Mouse (Mus musculus): ENCODE data around the gene Mapkapk2. TPM values are rescaled to one million over a fixed set of nuclear protein-coding genes. Genes with fewer than 3 reads are reported as not detected.
"Not testable (repeated sequence)": the region's sequence is repeated elsewhere in the genome, so short reads cannot be mapped to it uniquely, and the experiment has no call there.

Mapkapk2 gene
- polyA plus RNA-seq, 1 experiment from 2014 or later, result 35.9 TPM

DNA sequence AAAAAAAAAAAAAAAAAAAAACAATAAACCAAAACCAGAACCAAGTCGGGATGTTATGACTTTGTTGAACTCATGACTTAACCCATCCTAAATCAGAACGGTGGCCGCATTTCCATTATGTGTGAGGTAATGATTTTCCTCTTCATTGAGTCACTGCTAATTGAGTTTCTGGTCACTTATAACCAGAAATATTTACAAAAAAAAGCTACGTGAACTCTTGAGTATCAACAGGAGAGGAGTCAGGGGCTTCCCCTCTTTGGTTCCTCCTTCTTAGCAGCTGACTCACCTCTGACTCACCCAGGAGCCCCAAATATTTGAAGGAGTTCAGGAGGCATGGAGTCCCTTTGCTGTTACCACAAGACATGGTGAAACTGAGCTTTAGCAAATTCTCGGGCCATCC lies 59.6 kb downstream of the Mapkapk2 start:
- H3K4me1 ChIP-seq (replicated peaks; ENCODE audit: control insufficient read depth, insufficient read depth, low read length), result no peaks in the 10 kb centered on the region
- H3K27ac ChIP-seq (ENCODE audit: low read depth, low read length), result no peak overlapping the region
- no peaks in the 10 kb centered on the region for H3K36me3 ChIP-seq (ENCODE audit: control insufficient read depth, insufficient read depth)
- TF ChIP-seq CTCF (IDR thresholded peaks at IDR 0.05; ENCODE audit: low read depth), result no peak
- H3K27me3 ChIP-seq (replicated peaks; ENCODE audit: control insufficient read depth, insufficient read depth, low read length), result no peaks in the 10 kb centered on the region
- ATAC-seq, result no peak
- H3K9ac ChIP-seq (ENCODE audit: low read depth, low read length), result no peak overlapping the region
- WGBS, result 94% methylated on average over 5 of the region's 5 CpGs
- H3K9me3 ChIP-seq (ENCODE audit: control insufficient read depth), result 0 out of 2 replicates have a peak, but pooled peaks cover 4% of the 10 kb centered on the region
- H3K4me2 ChIP-seq (replicated peaks; ENCODE audit: low read depth), result no peak overlapping the region
- H3K4me3 ChIP-seq (ENCODE audit: low read depth, low read length), result no peak overlapping the region

DNA sequence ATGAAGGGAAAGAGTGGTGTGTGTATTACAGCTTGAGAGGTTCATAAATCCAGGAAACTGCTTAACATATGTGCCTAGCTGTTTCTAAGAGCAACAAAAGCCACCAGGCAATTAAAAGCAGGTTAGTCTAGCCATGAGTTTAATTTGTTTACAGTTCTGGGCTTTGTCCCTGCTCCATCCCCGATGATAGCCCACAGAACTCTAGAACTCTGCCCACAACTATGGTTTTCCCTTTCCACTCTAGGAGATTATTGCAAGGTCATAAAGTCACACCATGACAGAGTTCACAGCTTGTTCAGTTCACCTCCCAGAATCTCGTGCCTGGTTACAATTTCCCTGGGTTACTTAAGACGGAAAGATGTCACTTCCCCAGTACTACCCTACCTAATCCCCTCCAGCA lies 66.4 kb downstream of the Mapkapk2 start:
- H3K9ac ChIP-seq (ENCODE audit: low read depth, low read length), result no peak overlapping the region
- no peaks in the 10 kb centered on the region for H3K36me3 ChIP-seq (ENCODE audit: control insufficient read depth, insufficient read depth)
- H3K4me3 ChIP-seq (ENCODE audit: low read depth, low read length), result no peak overlapping the region
- H3K4me1 ChIP-seq (replicated peaks; ENCODE audit: control insufficient read depth, insufficient read depth, low read length), result no peaks in the 10 kb centered on the region
- WGBS, result 14% methylated on average over 3 of the region's 3 CpGs
- H3K9me3 ChIP-seq (ENCODE audit: control insufficient read depth), result no peaks in the 10 kb centered on the region
- no peak overlapping the region for H3K4me2 ChIP-seq (replicated peaks; ENCODE audit: low read depth)
- H3K27me3 ChIP-seq (replicated peaks; ENCODE audit: control insufficient read depth, insufficient read depth, low read length), result no peaks in the 10 kb centered on the region
- no peak for ATAC-seq
- no peak overlapping the region for H3K27ac ChIP-seq (ENCODE audit: low read depth, low read length)
- no peak for TF ChIP-seq CTCF (IDR thresholded peaks at IDR 0.05; ENCODE audit: low read depth)

DNA sequence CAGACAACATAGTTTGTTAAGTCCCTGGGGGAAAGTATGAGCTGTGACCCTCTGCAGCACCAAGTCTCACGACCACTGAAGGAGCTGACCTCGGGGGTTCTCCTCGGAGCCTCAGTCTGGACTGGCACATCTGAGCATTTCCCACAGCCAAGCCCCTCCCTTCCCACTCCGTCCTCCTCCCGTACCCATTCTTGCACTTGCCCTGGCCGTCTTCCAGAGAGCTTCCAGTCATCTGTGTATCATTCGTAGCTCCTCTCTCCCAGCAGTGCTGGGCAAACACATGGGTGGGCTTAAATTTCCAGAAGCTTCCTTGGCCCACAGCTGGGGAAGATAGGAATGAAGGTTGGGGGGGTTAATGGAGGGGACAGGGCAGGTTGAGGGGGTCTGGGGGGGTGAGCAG lies 67.4 kb downstream of the Mapkapk2 start:
- Histone ChIP-seq H3K9ac (ENCODE audit: low read depth, low read length) (no peak overlapping the region), H3K4me2 (replicated peaks; ENCODE audit: low read depth) (no peak overlapping the region), H3K9me3 (ENCODE audit: control insufficient read depth) (no peaks in the 10 kb centered on the region), H3K27me3 (replicated peaks; ENCODE audit: control insufficient read depth, insufficient read depth, low read length) (no peaks in the 10 kb centered on the region), H3K27ac (ENCODE audit: low read depth, low read length) (no peak overlapping the region), H3K4me1 (replicated peaks; ENCODE audit: control insufficient read depth, insufficient read depth, low read length) (no peaks in the 10 kb centered on the region), H3K4me3 (ENCODE audit: low read depth, low read length) (no peak overlapping the region), H3K36me3 (ENCODE audit: control insufficient read depth, insufficient read depth) (no peaks in the 10 kb centered on the region)
- WGBS, result 46% methylated on average over 7 of the region's 7 CpGs
- ATAC-seq, result no peak
- TF ChIP-seq CTCF (IDR thresholded peaks at IDR 0.05; ENCODE audit: low read depth), result no peak

DNA sequence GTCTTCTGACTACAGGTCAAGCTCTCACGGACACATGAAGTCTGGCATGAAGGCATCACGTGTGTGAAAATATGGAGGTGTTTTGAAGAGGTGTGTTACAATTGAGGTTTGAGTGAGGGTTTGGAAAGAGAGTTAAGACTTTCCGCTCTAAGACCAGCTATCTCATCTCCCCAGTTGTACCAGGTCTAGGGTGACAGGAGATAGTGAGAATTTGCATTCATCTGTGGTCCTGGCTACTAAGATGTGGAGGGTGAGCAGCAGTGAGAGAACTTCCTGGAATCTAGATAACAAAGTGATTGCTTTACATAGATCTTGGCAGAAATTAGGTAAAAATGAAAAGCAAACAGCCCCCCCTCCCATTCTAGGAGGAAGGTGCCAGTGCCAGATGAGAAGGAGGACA lies 68.4 kb downstream of the Mapkapk2 start:
- WGBS, result 92% methylated on average over 3 of the region's 3 CpGs
- Histone ChIP-seq H3K27ac (ENCODE audit: low read depth, low read length) (no peak overlapping the region), H3K27me3 (replicated peaks; ENCODE audit: control insufficient read depth, insufficient read depth, low read length) (no peaks in the 10 kb centered on the region), H3K9ac (ENCODE audit: low read depth, low read length) (no peak overlapping the region), H3K36me3 (ENCODE audit: control insufficient read depth, insufficient read depth) (no peaks in the 10 kb centered on the region), H3K4me3 (ENCODE audit: low read depth, low read length) (no peak overlapping the region), H3K4me1 (replicated peaks; ENCODE audit: control insufficient read depth, insufficient read depth, low read length) (no peaks in the 10 kb centered on the region), H3K9me3 (ENCODE audit: control insufficient read depth) (no peaks in the 10 kb centered on the region), H3K4me2 (replicated peaks; ENCODE audit: low read depth) (no peak overlapping the region)
- TF ChIP-seq CTCF (IDR thresholded peaks at IDR 0.05; ENCODE audit: low read depth), result no peak
- no peak for ATAC-seq

DNA sequence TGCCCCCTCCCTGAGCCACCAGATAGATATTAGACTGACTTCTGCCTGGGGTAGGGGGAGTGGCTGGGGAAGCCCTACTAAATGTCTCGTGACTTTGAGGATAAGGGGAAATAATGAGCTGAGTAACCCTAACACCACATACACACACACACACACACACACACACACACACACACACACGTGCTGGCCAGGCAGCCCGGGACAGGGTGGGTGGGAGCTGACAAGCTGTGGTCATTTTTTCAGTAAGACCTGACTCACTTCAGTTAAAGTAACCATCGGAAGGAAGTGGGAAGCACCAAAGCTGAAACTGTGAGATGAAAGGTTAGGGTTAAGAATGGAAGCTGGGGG lies 71.8 kb downstream of the Mapkapk2 start:
- no peak for TF ChIP-seq CTCF (IDR thresholded peaks at IDR 0.05; ENCODE audit: low read depth)
- Histone ChIP-seq H3K9ac (ENCODE audit: low read depth, low read length) (no peak overlapping the region), H3K36me3 (ENCODE audit: control insufficient read depth, insufficient read depth) (no peaks in the 10 kb centered on the region), H3K27me3 (replicated peaks; ENCODE audit: control insufficient read depth, insufficient read depth, low read length) (no peaks in the 10 kb centered on the region), H3K4me2 (replicated peaks; ENCODE audit: low read depth) (no peak overlapping the region), H3K4me3 (ENCODE audit: low read depth, low read length) (no peak overlapping the region), H3K9me3 (ENCODE audit: control insufficient read depth) (no peaks in the 10 kb centered on the region), H3K27ac (ENCODE audit: low read depth, low read length) (no peak overlapping the region), H3K4me1 (replicated peaks; ENCODE audit: control insufficient read depth, insufficient read depth, low read length) (no peaks in the 10 kb centered on the region)
- WGBS, result 72% methylated on average over 4 of the region's 4 CpGs
- no peak for ATAC-seq

DNA sequence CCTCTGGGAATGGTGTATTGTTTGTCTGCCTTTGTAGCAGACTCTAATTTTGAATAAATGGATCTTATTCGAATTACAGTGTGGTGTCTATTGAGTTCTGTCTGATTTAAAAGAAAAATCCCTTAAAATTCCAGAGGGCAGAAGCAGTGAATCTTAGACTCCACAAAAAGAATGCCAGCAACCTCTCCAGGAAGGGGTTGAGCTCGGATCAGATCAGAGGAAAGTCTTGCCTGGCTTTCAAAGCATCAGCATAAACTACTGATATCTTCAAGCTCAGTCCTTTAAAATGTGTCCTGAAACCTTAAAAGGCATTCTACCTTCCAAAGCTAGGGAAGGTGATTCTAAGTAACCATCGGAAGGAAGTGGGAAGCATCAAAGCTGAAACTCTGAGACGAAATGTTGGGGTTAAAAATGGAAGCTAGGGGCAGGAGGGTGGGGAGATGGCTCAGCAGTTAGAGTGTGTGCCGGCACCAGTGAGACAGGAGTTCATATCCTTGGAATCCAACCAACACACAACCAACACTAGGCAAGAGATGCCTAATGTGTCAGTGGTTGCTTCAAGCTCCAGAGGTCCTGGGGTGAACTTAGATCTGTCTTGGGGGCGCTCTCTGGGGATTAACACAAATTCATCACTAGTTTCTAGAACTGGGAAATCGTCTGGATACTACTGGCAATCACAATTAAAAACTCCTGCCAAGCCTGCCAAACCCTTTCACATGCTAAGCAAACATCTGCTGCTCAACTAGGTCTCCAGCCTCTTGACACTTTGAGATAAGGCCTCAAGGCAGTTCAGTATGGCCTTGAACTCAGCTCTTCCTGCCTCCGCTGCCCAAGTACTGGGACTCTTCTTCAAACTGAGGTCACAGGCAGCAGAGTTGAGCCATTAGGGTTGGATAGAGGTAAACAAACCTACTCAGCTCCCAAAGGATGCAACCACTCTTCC lies 72.5 kb downstream of the Mapkapk2 start:
- Histone ChIP-seq H3K9me3 (ENCODE audit: control insufficient read depth) (no peaks in the 10 kb centered on the region), H3K27me3 (replicated peaks; ENCODE audit: control insufficient read depth, insufficient read depth, low read length) (no peaks in the 10 kb centered on the region), H3K4me2 (replicated peaks; ENCODE audit: low read depth) (no peak overlapping the region), H3K4me3 (ENCODE audit: low read depth, low read length) (no peak overlapping the region), H3K27ac (ENCODE audit: low read depth, low read length) (no peak overlapping the region), H3K4me1 (replicated peaks; ENCODE audit: control insufficient read depth, insufficient read depth, low read length) (no peaks in the 10 kb centered on the region), H3K9ac (ENCODE audit: low read depth, low read length) (no peak overlapping the region), H3K36me3 (ENCODE audit: control insufficient read depth, insufficient read depth) (no peaks in the 10 kb centered on the region)
- 76% methylated on average over 8 of the region's 8 CpGs for WGBS
- no peak for TF ChIP-seq CTCF (IDR thresholded peaks at IDR 0.05; ENCODE audit: low read depth)
- ATAC-seq, result no peak

DNA sequence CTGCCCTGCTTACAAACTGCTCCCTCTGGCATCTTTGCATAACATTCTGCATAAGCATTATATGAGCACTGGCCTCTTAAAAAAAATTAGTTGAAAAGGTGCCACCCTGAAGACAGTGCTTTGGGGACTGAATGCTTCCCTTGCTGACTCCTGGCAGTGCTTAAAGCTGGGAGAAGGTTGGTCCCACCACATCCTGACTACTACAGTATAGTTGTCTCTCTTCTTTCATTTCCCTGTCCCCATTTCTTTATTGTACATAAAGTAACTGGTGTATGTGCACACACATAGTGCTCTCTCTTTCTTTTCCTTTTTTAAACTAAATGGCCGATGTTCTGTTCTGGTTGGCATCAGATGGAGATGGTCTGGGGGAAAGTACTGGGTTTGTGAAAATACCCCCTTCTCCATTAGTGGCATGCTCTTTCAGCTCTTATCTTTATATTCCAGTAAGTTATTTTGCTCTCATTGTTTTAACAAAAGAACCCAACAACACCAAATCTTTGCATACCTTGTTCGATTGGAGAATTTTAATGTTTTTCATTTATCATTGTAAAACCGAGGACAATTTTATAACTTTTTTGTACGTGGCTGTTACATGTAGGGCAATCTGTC lies 74.3 kb downstream of the Mapkapk2 start:
- H3K4me3 ChIP-seq (ENCODE audit: low read depth, low read length); H3K4me1 ChIP-seq (replicated peaks; ENCODE audit: control insufficient read depth, insufficient read depth, low read length); H3K27ac ChIP-seq (ENCODE audit: low read depth, low read length); H3K9ac ChIP-seq (ENCODE audit: low read depth, low read length); H3K36me3 ChIP-seq (ENCODE audit: control insufficient read depth, insufficient read depth); ATAC-seq; H3K9me3 ChIP-seq (ENCODE audit: control insufficient read depth); H3K4me2 ChIP-seq (replicated peaks; ENCODE audit: low read depth); H3K27me3 ChIP-seq (replicated peaks; ENCODE audit: control insufficient read depth, insufficient read depth, low read length): not testable (repeated sequence)
- WGBS, result 84% methylated on average over 4 of the region's 4 CpGs

All from intestine, postnatal 0 days (tissue).